Mouse (Mus musculus): ENCODE data around the gene Trim65.

DNA sequence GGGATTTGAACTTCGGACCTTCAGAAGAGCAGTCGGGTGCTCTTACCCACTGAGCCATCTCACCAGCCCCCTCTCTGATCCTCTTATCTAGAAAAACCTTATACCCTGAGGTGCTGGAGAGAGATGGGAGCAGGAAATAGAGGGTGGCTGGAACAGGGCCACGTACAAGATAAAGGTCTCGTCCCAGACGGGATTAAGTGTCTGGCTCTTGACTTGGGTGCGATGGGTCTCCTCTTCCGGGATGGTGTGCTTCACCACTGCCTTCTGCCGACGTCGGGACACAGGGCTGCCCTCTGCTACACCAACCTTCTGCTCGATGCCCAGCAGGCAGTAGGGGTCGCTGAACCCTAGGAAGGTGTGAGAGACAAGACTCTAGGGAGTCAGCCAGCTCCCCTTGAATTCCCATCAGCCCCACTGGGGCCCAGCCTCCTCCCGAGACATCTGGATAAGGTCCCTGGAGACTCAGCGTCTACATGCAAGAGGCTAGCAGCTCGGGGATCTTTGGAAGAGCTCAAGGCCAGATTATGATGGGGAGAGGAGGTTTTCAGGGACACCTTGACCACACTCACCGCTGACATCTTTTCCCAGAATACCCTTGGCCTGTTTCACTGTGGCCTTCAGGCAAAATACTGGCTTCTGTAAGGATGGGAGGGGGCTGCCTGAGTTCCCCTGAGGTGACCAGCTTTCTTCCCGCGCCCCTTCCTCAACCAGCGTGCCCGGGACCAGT lies 55.2 kb downstream of the Trim65 start:
- TF ChIP-seq CTCF (IDR thresholded peaks at IDR 0.05; ENCODE audit: insufficient read depth, low read length) = no peak
- no peak for TF ChIP-seq POLR2A (IDR thresholded peaks at IDR 0.05; ENCODE audit: borderline replicate concordance, extremely low read depth, low read depth, low read length)

All from lung, adult 2 months (tissue).